Mouse (Mus musculus): ENCODE data around the gene Lrmda. TPM values are rescaled to one million over a fixed set of nuclear protein-coding genes. Genes with fewer than 3 reads are reported as not detected.

Lrmda gene
- polyA plus RNA-seq, 1 experiment from 2014 or later = 0.23 TPM

GRCm38 (mm10) chr14:22473991-22474390 is 454.5 kb downstream of the Lrmda start:
- H3K4me3 ChIP-seq = no peak overlapping the region
- H3K27me3 ChIP-seq (replicated peaks) = no peaks in the 10 kb centered on the region
- H3K27ac ChIP-seq = no peak overlapping the region
- H3K4me2 ChIP-seq = no peak overlapping the region
- WGBS (ENCODE audit: insufficient replicate concordance) = 75% methylated on average over 6 of the region's 6 CpGs
- no peaks in the 10 kb centered on the region for H3K36me3 ChIP-seq
- ATAC-seq = no peak
- no peaks in the 10 kb centered on the region for H3K9me3 ChIP-seq (replicated peaks)
- no peak overlapping the region for H3K9ac ChIP-seq
- no peaks in the 10 kb centered on the region for H3K4me1 ChIP-seq

DNA sequence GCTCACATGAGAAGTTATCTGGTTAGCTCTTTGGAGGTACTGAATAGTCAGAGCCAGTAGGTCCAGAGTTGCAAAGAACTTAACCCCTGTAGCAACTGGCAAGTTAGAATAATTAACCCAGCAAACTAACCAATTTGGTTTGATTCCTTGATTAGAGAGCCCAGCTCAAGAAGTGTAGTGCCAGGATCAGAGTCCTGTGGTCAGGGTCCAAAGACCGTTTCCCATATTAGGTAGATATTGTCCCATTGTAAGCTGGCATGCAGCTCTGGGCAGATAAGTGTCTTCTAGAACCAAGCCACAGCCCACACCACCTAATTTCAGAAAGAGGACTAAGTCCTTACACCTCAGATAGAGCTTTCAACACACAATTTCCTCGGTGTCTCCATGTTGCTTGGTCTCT is 473.8 kb downstream of the Lrmda start:
- H3K4me3 ChIP-seq = no peak overlapping the region
- no peaks in the 10 kb centered on the region for H3K9me3 ChIP-seq (replicated peaks)
- no peak for ATAC-seq
- H3K27me3 ChIP-seq (replicated peaks) = no peaks in the 10 kb centered on the region
- no peak overlapping the region for H3K27ac ChIP-seq
- no peak overlapping the region for H3K9ac ChIP-seq
- H3K36me3 ChIP-seq = no peaks in the 10 kb centered on the region
- no peaks in the 10 kb centered on the region for H3K4me1 ChIP-seq
- H3K4me2 ChIP-seq = no peak overlapping the region
- 76% methylated on average over 2 of the region's 2 CpGs for WGBS (ENCODE audit: insufficient replicate concordance)

DNA sequence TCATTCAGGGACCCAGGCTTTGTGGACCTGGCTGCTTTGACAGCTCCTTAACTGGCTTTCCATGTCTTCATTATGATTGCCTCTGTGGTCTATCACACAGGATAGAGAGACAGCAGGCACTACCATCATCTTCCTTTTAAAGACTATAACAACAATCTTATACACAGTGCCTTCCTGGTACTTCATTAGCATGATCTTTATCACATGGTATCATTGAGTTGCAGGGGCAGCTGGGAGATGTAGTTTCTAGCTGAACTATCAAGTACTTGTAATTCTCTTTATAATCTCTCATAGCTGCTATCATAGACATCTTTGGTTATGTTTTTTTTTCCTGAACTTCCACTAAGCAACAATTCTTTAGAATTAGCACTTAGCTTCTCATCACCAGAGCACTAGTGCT is 474.8 kb downstream of the Lrmda start:
- ATAC-seq = no peak
- no peak overlapping the region for H3K4me2 ChIP-seq

DNA sequence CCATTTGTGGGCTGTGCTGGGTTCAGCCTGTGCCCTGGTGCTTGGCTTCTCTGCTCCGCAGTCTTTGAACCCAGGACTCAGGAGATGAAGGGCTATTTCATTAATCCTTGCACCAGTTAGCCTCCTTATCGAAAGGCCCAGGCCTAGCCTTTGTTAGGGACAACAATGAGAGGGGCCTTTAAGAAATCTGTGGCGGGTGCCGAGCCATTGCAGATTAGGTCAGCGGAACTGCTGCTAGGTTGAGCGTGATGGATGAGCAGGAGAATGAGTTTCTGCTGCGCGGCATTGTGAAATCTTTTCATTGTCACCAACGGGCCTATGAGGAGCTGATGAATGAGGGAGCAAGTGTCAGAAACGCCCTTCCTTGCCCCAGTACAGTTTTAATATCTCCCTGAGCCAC is 475.4 kb downstream of the Lrmda start:
- Histone ChIP-seq H3K9me3 (replicated peaks) (no peaks in the 10 kb centered on the region), H3K4me1 (no peaks in the 10 kb centered on the region), H3K9ac (no peak overlapping the region), H3K27me3 (replicated peaks) (no peaks in the 10 kb centered on the region), H3K4me2 (no peak overlapping the region), H3K27ac (no peak overlapping the region), H3K4me3 (no peak overlapping the region), H3K36me3 (no peaks in the 10 kb centered on the region)
- WGBS (ENCODE audit: insufficient replicate concordance) = 53% methylated on average over 10 of the region's 10 CpGs
- no peak for ATAC-seq

More for the DNA sequence above, 474.8 kb downstream of the Lrmda start:
- H3K9ac ChIP-seq = no peak overlapping the region
- H3K4me3 ChIP-seq = no peak overlapping the region
- H3K36me3 ChIP-seq = no peaks in the 10 kb centered on the region
- H3K27me3 ChIP-seq (replicated peaks) = no peaks in the 10 kb centered on the region
- no peak overlapping the region for H3K27ac ChIP-seq
- H3K9me3 ChIP-seq (replicated peaks) = no peaks in the 10 kb centered on the region
- H3K4me1 ChIP-seq = no peaks in the 10 kb centered on the region

GRCm38 (mm10) chr14:22495286-22495685 is 475.8 kb downstream of the Lrmda start:
- H3K4me2 ChIP-seq = no peak overlapping the region
- H3K36me3 ChIP-seq = no peaks in the 10 kb centered on the region
- ATAC-seq = no peak
- WGBS (ENCODE audit: insufficient replicate concordance) = 64% methylated on average over 8 of the region's 8 CpGs
- H3K9ac ChIP-seq = no peak overlapping the region
- H3K27ac ChIP-seq = no peak overlapping the region
- no peaks in the 10 kb centered on the region for H3K4me1 ChIP-seq
- H3K9me3 ChIP-seq (replicated peaks) = no peaks in the 10 kb centered on the region
- H3K4me3 ChIP-seq = no peak overlapping the region
- H3K27me3 ChIP-seq (replicated peaks) = no peaks in the 10 kb centered on the region

- Histone ChIP-seq H3K9ac (no peak overlapping the region), H3K27me3 (replicated peaks) (no peaks in the 10 kb centered on the region), H3K4me3 (no peak overlapping the region), H3K27ac (no peak overlapping the region), H3K36me3 (no peaks in the 10 kb centered on the region), H3K4me2 (no peak overlapping the region), H3K4me1 (no peaks in the 10 kb centered on the region), H3K9me3 (replicated peaks) (no peaks in the 10 kb centered on the region)
- ATAC-seq = no peak
- 61% methylated on average over 4 of the region's 4 CpGs for WGBS (ENCODE audit: insufficient replicate concordance)
These were observed 478.2 kb downstream of the Lrmda start for GRCm38 (mm10) chr14:22497636-22498131.

- ATAC-seq = no peak
- WGBS (ENCODE audit: insufficient replicate concordance) = 60% methylated on average over 6 of the region's 6 CpGs
These were observed 490.4 kb downstream of the Lrmda start for GRCm38 (mm10) chr14:22509747-22510530.

DNA sequence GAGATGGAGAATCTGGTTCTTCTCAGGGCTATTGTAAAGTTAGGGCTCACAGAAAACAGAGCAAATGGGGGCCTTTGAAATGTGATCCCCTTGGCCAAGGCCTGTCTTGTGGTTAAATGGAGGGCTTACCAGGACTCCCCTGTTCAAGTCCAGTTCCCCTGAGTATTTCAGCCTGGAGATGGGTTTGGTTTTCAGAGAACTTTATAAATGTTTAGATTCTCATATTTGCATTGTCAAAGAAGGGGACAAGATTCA is 490.9 kb downstream of the Lrmda start:
- Histone ChIP-seq H3K4me3 (no peak overlapping the region), H3K9ac (no peak overlapping the region)
- ATAC-seq = no peak

More at GRCm38 (mm10) chr14:22509747-22510530, 490.4 kb downstream of the Lrmda start:
- H3K27me3 ChIP-seq (replicated peaks) = no peaks in the 10 kb centered on the region
- no peaks in the 10 kb centered on the region for H3K9me3 ChIP-seq (replicated peaks)
- H3K36me3 ChIP-seq = no peaks in the 10 kb centered on the region
- H3K4me1 ChIP-seq = no peaks in the 10 kb centered on the region
- H3K27ac ChIP-seq = no peak overlapping the region
- no peak overlapping the region for H3K9ac ChIP-seq
- no peak overlapping the region for H3K4me3 ChIP-seq
- no peak overlapping the region for H3K4me2 ChIP-seq

GRCm38 (mm10) chr14:22514362-22515084 is 495.0 kb downstream of the Lrmda start:
- no peak for ATAC-seq
- Histone ChIP-seq H3K9me3 (replicated peaks) (no peaks in the 10 kb centered on the region), H3K27me3 (replicated peaks) (no peaks in the 10 kb centered on the region), H3K4me2 (no peak overlapping the region), H3K4me1 (no peaks in the 10 kb centered on the region), H3K9ac (no peak overlapping the region), H3K36me3 (no peaks in the 10 kb centered on the region), H3K27ac (no peak overlapping the region), H3K4me3 (no peak overlapping the region)
- WGBS (ENCODE audit: insufficient replicate concordance) = 64% methylated on average over 5 of the region's 5 CpGs

More for the DNA sequence above, 490.9 kb downstream of the Lrmda start:
- no peaks in the 10 kb centered on the region for H3K9me3 ChIP-seq (replicated peaks)
- no peak overlapping the region for H3K4me2 ChIP-seq
- no peaks in the 10 kb centered on the region for H3K4me1 ChIP-seq
- no peak overlapping the region for H3K27ac ChIP-seq
- no peaks in the 10 kb centered on the region for H3K36me3 ChIP-seq
- no peaks in the 10 kb centered on the region for H3K27me3 ChIP-seq (replicated peaks)

DNA sequence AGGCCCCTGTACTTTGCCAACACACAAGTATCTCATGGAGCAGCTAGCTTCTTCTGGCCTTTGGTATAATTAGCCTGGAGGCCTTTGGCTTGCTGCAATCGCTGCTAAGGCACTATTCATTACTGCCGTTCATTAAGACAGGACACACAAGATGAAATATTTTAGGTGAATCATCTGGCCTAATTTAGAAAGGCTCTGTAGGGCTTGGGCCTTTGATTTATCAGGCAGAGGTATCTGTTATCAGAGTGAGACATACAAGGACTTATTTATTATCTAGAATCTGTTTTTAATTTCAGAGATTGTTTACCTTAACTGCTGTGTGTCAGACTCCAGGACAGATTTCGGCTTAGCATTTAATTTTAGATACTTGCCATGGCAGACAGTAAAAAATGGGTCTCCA is 511.2 kb downstream of the Lrmda start:
- WGBS (ENCODE audit: insufficient replicate concordance) = 61% methylated on average over 3 of the region's 3 CpGs
- H3K4me2 ChIP-seq = no peak overlapping the region
- no peaks in the 10 kb centered on the region for H3K36me3 ChIP-seq
- H3K9ac ChIP-seq = no peak overlapping the region
- H3K9me3 ChIP-seq (replicated peaks) = no peaks in the 10 kb centered on the region
- no peak overlapping the region for H3K4me3 ChIP-seq
- no peak overlapping the region for H3K27ac ChIP-seq
- H3K27me3 ChIP-seq (replicated peaks) = no peaks in the 10 kb centered on the region
- no peak for ATAC-seq
- H3K4me1 ChIP-seq = no peaks in the 10 kb centered on the region

- ATAC-seq = no peak
- no peak overlapping the region for H3K9ac ChIP-seq
- WGBS (ENCODE audit: insufficient replicate concordance) = 57% methylated on average over 3 of the region's 3 CpGs
- no peak overlapping the region for H3K27ac ChIP-seq
- no peaks in the 10 kb centered on the region for H3K36me3 ChIP-seq
- H3K4me3 ChIP-seq = no peak overlapping the region
- H3K9me3 ChIP-seq (replicated peaks) = no peaks in the 10 kb centered on the region
- H3K4me2 ChIP-seq = no peak overlapping the region
- no peaks in the 10 kb centered on the region for H3K27me3 ChIP-seq (replicated peaks)
- H3K4me1 ChIP-seq = no peaks in the 10 kb centered on the region
These were observed 514.0 kb downstream of the Lrmda start for GRCm38 (mm10) chr14:22533501-22533900.

- WGBS (ENCODE audit: insufficient replicate concordance) = 52% methylated on average over 8 of the region's 8 CpGs
- Histone ChIP-seq H3K4me2 (no peak overlapping the region), H3K9me3 (replicated peaks) (no peaks in the 10 kb centered on the region), H3K27ac (no peak overlapping the region), H3K4me1 (no peaks in the 10 kb centered on the region), H3K27me3 (replicated peaks) (peaks cover 7% of the 10 kb centered on the region; the same call in 1 of the 2 replicates), H3K9ac (no peak overlapping the region), H3K4me3 (no peak overlapping the region), H3K36me3 (no peaks in the 10 kb centered on the region)
- no peak for ATAC-seq
These were observed 526.6 kb downstream of the Lrmda start for GRCm38 (mm10) chr14:22545887-22546675.
